Mouse (Mus musculus) liver, postnatal 0 days (tissue): ENCODE results near the gene Gm43552. TPM values are rescaled to one million over a fixed set of nuclear protein-coding genes. Genes with fewer than 3 reads are reported as not detected.

Experiments
- ATAC-seq: fragments of 200-750 bp; cut with Nextera tagmentation; 2 replicates; pipeline ENCODE4 v1.8.0; 2017; ENCODE audit warnings: mild to moderate bottlenecking, moderate library complexity
- DNase-seq: peaks from one replicate; pipeline ENCODE4 v3.0.0-alpha.2; 2016
- H3K27ac ChIP-seq: fragments of 300-500 bp; sonication (generic); 2 replicates; pipeline ENCODE4 v1.5.1; 2014; ENCODE audit warnings: antibody characterized with exemption, moderate library complexity, mild to moderate bottlenecking, low read depth
- H3K27me3 ChIP-seq: fragments of 300-500 bp; sonication (generic); 2 replicates; pipeline ENCODE4 v1.6.1; 2014; ENCODE audit warnings: low read length, control low read depth, mixed read lengths; ENCODE audit not compliant: insufficient read depth
- H3K36me3 ChIP-seq: fragments of 300-500 bp; sonication (generic); replicated peaks from 2 replicates; pipeline ENCODE4 v1.6.1; 2014; ENCODE audit warnings: mild to moderate bottlenecking, control low read depth, low read length, moderate library complexity, mixed read lengths; ENCODE audit not compliant: insufficient read depth
- H3K4me1 ChIP-seq: fragments of 300-500 bp; sonication (generic); 2 replicates; pipeline ENCODE4 v1.6.1; 2014; ENCODE audit warnings: antibody characterized with exemption, mild to moderate bottlenecking, control low read depth; ENCODE audit not compliant: insufficient read depth
- H3K4me2 ChIP-seq: fragments of 300-500 bp; sonication (generic); 2 replicates; pipeline ENCODE4 v1.6.1; 2014; ENCODE audit warnings: low read depth, mild to moderate bottlenecking, low read length, moderate library complexity, mixed read lengths
- H3K4me3 ChIP-seq: fragments of 300-500 bp; sonication (generic); 2 replicates; pipeline ENCODE4 v1.5.1; 2014; ENCODE audit warnings: low read depth, low read length
- H3K9ac ChIP-seq: fragments of 300-500 bp; sonication (generic); replicated peaks from 2 replicates; pipeline ENCODE4 v1.6.1; 2014; ENCODE audit warnings: mild to moderate bottlenecking, moderate library complexity
- H3K9me3 ChIP-seq: fragments of 300-500 bp; sonication (generic); 2 replicates; pipeline ENCODE4 v1.6.1; 2016; ENCODE audit warnings: mild to moderate bottlenecking, control low read depth, low read length, mixed read lengths
- CTCF ChIP-seq: sonication (generic); IDR thresholded peaks from 2 replicates; pipeline ENCODE4 v1.5.1; 2016; ENCODE audit warnings: antibody characterized with exemption, low read depth
- EP300 ChIP-seq: IDR thresholded peaks from 2 replicates; pipeline ENCODE4 v1.6.1; 2016; ENCODE audit warnings: antibody characterized with exemption, low read depth, mild to moderate bottlenecking
- WGBS: fragments of 180-500 bp; shearing (Covaris S2); extraction: QIAGEN DNeasy Blood & Tissue Kit; methylation state at CpG from one replicate; pipeline ENCODE4 v1.1.7; 2014; ENCODE audit not compliant: insufficient replicate concordance; 5-methylcytosine and 5-hydroxymethylcytosine counted together
- polyA plus RNA-seq: library from polyadenylated mRNA; unstranded; fragments of >200 nt; fragmentation: Nextera tagmentation; extraction: Ambion mirVana; gene quantifications from 2 replicates; pipeline ENCODE4 v1.2.1, GENCODE M21; 2015

The Gm43552 gene
- polyA plus RNA-seq, 1 experiment from 2014 or later, result not detected

- no peak overlapping the region for H3K4me2 ChIP-seq
- no peak for TF ChIP-seq CTCF
- ATAC-seq, result no peak
- H3K36me3 ChIP-seq, result no peaks in the 10 kb centered on the region
- H3K27me3 ChIP-seq, result no peaks in the 10 kb centered on the region
- H3K9me3 ChIP-seq, result no peaks in the 10 kb centered on the region
- no peak for DNase-seq
- H3K4me1 ChIP-seq, result peaks cover 5% of the 10 kb centered on the region
- H3K4me3 ChIP-seq, result no peak overlapping the region
- no peak overlapping the region for H3K27ac ChIP-seq
- H3K9ac ChIP-seq, result no peak overlapping the region
These were observed 54.6 kb downstream of the Gm43552 start for GRCm38 (mm10) chr5:65438041-65438440.

GRCm38 (mm10) chr5:65435806-65436561 is 56.6 kb downstream of the Gm43552 start, which contains the start of gene Ugdh:
TSS of gene Ugdh (minus strand) at chr5:65435949.
- peaks cover 5% of the 10 kb centered on the region for H3K4me1 ChIP-seq
- DNase-seq (peak; percentile 97), ATAC-seq (peak; percentile 99)
- no peaks in the 10 kb centered on the region for H3K9me3 ChIP-seq
- peak within 1 kb of the TSS; percentile 89 for H3K4me3 ChIP-seq
- H3K9ac ChIP-seq, result peak within 1 kb of the TSS; percentile 55
- 1% methylated on average over 48 of the region's 51 CpGs for WGBS
- H3K36me3 ChIP-seq, result no peaks in the 10 kb centered on the region
- H3K27me3 ChIP-seq, result no peaks in the 10 kb centered on the region
- no peak for TF ChIP-seq CTCF
- TF ChIP-seq EP300, result no peak
- H3K27ac ChIP-seq, result peak within 1 kb of the TSS; percentile 19
- peak within 1 kb of the TSS; percentile 66 for H3K4me2 ChIP-seq

- peak overlapping the region; percentile 66 for H3K4me2 ChIP-seq
- no peak for TF ChIP-seq EP300
- no peak for TF ChIP-seq CTCF
- H3K9me3 ChIP-seq, result no peaks in the 10 kb centered on the region
- H3K9ac ChIP-seq, result peak overlapping the region; percentile 55
- peak overlapping the region; percentile 89 for H3K4me3 ChIP-seq
- H3K27ac ChIP-seq, result peak overlapping the region; percentile 19
- WGBS, result under 1% methylated on average over 25 of the region's 47 CpGs
- DNase-seq, result no peak
- H3K36me3 ChIP-seq, result no peaks in the 10 kb centered on the region
- ATAC-seq, result peak; percentile 33; the same call in 1 of the 2 replicates
- peaks cover 5% of the 10 kb centered on the region for H3K4me1 ChIP-seq
- H3K27me3 ChIP-seq, result no peaks in the 10 kb centered on the region
These were observed 57.2 kb downstream of the Gm43552 start for GRCm38 (mm10) chr5:65435363-65435805.

GRCm38 (mm10) chr5:65434471-65435362 is 57.9 kb downstream of the Gm43552 start:
- Histone ChIP-seq H3K36me3 (no peaks in the 10 kb centered on the region), H3K4me3 (peak overlapping the region; percentile 89), H3K9ac (peak overlapping the region; percentile 55), H3K27me3 (no peaks in the 10 kb centered on the region), H3K9me3 (no peaks in the 10 kb centered on the region), H3K4me2 (peak overlapping the region; percentile 66), H3K4me1 (peaks cover 5% of the 10 kb centered on the region), H3K27ac (peak overlapping the region; percentile 19)
- WGBS, result 20% methylated on average over 14 of the region's 15 CpGs
- TF ChIP-seq EP300, result no peak
- TF ChIP-seq CTCF, result no peak
- DNase-seq (no peak), ATAC-seq (no peak)

GRCm38 (mm10) chr5:65429441-65429840 is 63.2 kb downstream of the Gm43552 start:
- ATAC-seq (no peak), DNase-seq (no peak)
- Histone ChIP-seq H3K4me3 (no peak overlapping the region), H3K36me3 (no peaks in the 10 kb centered on the region; the same call in none of the 2 replicates), H3K4me1 (peaks cover 6% of the 10 kb centered on the region), H3K9me3 (no peaks in the 10 kb centered on the region), H3K9ac (no peak overlapping the region), H3K27ac (no peak overlapping the region), H3K27me3 (no peaks in the 10 kb centered on the region), H3K4me2 (no peak overlapping the region)
- TF ChIP-seq CTCF (no peak), EP300 (no peak)
- 77% methylated on average over 5 of the region's 5 CpGs for WGBS

- Histone ChIP-seq H3K9me3 (no peaks in the 10 kb centered on the region), H3K4me3 (no peak overlapping the region), H3K27me3 (no peaks in the 10 kb centered on the region), H3K9ac (no peak overlapping the region), H3K27ac (no peak overlapping the region), H3K4me2 (no peak overlapping the region), H3K36me3 (no peaks in the 10 kb centered on the region; the same call in none of the 2 replicates), H3K4me1 (0 out of 2 replicates have a peak, but pooled peaks cover 3% of the 10 kb centered on the region)
- ATAC-seq, result no peak
- 51% methylated on average over 4 of the region's 4 CpGs for WGBS
- no peak for TF ChIP-seq EP300
- no peak for TF ChIP-seq CTCF
- no peak for DNase-seq
These were observed 64.3 kb downstream of the Gm43552 start for GRCm38 (mm10) chr5:65428321-65428720.
